Mouse (Mus musculus) erythroblast, embryonic 14.5 days (primary cell): ENCODE measurements around the gene Dnajc22.

Source experiments
- GATA1 ChIP-seq: IDR thresholded peaks from 2 replicates; pipeline ENCODE4 v1.6.1; 2012; ENCODE audit warnings: low read length, inconsistent platforms, mixed read lengths
- TAL1 ChIP-seq: IDR thresholded peaks from 3 replicates; pipeline ENCODE4 v1.6.1; 2012; ENCODE audit warnings: low read length, inconsistent platforms, mixed read lengths

DNA sequence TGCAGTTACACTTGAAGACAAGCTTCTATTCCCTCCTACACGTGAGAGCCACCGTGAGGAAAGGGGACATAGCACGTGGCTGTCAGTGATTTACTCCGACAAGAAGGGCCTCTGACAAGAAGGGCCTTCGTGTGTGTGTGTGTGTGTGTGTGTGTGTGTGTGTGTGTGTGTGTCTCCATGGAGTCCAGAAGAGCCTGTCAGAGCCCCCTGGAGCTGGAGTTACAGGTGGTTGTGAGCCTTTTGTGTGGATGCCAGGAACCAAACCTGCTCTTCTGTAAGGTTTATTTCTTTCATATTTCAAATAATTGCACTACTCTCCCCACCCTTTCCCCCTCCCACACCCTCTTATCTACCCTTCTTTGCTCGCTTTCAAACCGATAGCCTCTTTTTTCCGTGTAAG, 58.4 kb downstream of the Dnajc22 start:
- TF ChIP-seq GATA1: no peak
- no peak for TF ChIP-seq TAL1
